Mouse (Mus musculus): Measurements from ENCODE around the gene Tbc1d10c. TPM values are rescaled to one million over a fixed set of nuclear protein-coding genes. Genes with fewer than 3 reads are reported as not detected.

Tbc1d10c gene
- polyA plus RNA-seq, 1 experiment from 2014 or later = 2.3 TPM

GRCm38 (mm10) chr19:4164721-4165120, 26.4 kb downstream of the Tbc1d10c start:
- Histone ChIP-seq H3K9me3 (ENCODE audit: control insufficient read depth, low read length) (no peaks in the 10 kb centered on the region), H3K36me3 (ENCODE audit: control insufficient read depth, insufficient read depth, low read length) (peaks cover 6% of the 10 kb centered on the region), H3K27ac (replicated peaks) (0 out of 2 replicates have a peak overlapping the region, but pooled peaks have one; percentile 0), H3K4me3 (ENCODE audit: low read depth, low read length) (no peak overlapping the region), H3K4me2 (replicated peaks; ENCODE audit: low read depth) (no peak overlapping the region), H3K9ac (ENCODE audit: low read length) (no peak overlapping the region), H3K4me1 (replicated peaks; ENCODE audit: control insufficient read depth, insufficient read depth) (0 out of 2 replicates have a peak, but pooled peaks cover under 1% of the 10 kb centered on the region), H3K27me3 (ENCODE audit: control insufficient read depth, insufficient read depth, low read length) (no peaks in the 10 kb centered on the region)
- ATAC-seq (ENCODE audit: low FRiP score, low TSS enrichment) = no peak
- no peak for DNase-seq (ENCODE audit: low spot score)
- no peak for TF ChIP-seq CTCF (IDR thresholded peaks at IDR 0.05; ENCODE audit: low read depth)
- no peak for TF ChIP-seq EP300 (optimal IDR thresholded peaks at IDR 0.05)
- 62% methylated on average over 2 of the region's 2 CpGs for WGBS

GRCm38 (mm10) chr19:4164100-4164499, 27.0 kb downstream of the Tbc1d10c start:
- TF ChIP-seq CTCF (IDR thresholded peaks at IDR 0.05; ENCODE audit: low read depth) = no peak
- TF ChIP-seq EP300 (optimal IDR thresholded peaks at IDR 0.05) = no peak
- H3K9ac ChIP-seq (ENCODE audit: low read length) = no peak overlapping the region
- H3K27ac ChIP-seq (replicated peaks) = no peak overlapping the region
- H3K4me3 ChIP-seq (ENCODE audit: low read depth, low read length) = no peak overlapping the region
- 68% methylated on average over 3 of the region's 3 CpGs for WGBS
- no peak for DNase-seq (ENCODE audit: low spot score)
- peaks cover 12% of the 10 kb centered on the region for H3K36me3 ChIP-seq (ENCODE audit: control insufficient read depth, insufficient read depth, low read length)
- no peaks in the 10 kb centered on the region for H3K4me1 ChIP-seq (replicated peaks; ENCODE audit: control insufficient read depth, insufficient read depth)
- H3K9me3 ChIP-seq (ENCODE audit: control insufficient read depth, low read length) = no peaks in the 10 kb centered on the region
- no peak overlapping the region for H3K4me2 ChIP-seq (replicated peaks; ENCODE audit: low read depth)
- no peak for ATAC-seq (ENCODE audit: low FRiP score, low TSS enrichment)
- H3K27me3 ChIP-seq (ENCODE audit: control insufficient read depth, insufficient read depth, low read length) = no peaks in the 10 kb centered on the region

DNA sequence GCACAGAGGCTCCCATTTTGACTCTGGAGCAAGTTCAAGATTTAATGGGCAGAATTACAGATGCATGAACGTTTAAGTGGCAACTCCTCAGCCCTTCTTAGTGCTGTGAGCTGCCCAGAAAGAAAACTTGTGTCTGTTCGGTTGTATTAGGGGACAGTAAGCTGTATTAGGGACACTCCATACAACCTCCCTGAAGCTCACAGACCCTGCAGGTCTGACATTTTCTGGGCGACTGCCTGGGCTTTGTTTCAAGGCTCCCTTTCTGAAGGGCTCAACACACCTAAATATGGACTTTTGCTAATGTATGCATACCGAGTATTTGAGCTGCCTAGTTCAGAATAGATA, 27.6 kb downstream of the Tbc1d10c start:
- H3K4me1 ChIP-seq (replicated peaks; ENCODE audit: control insufficient read depth, insufficient read depth) = no peaks in the 10 kb centered on the region
- H3K27ac ChIP-seq (replicated peaks) = 0 out of 2 replicates have a peak overlapping the region, but pooled peaks have one; percentile 40
- DNase-seq (ENCODE audit: low spot score) = no peak
- H3K9me3 ChIP-seq (ENCODE audit: control insufficient read depth, low read length) = no peaks in the 10 kb centered on the region
- H3K36me3 ChIP-seq (ENCODE audit: control insufficient read depth, insufficient read depth, low read length) = peaks cover 17% of the 10 kb centered on the region
- H3K9ac ChIP-seq (ENCODE audit: low read length) = 0 out of 2 replicates have a peak overlapping the region, but pooled peaks have one; percentile 1
- H3K4me3 ChIP-seq (ENCODE audit: low read depth, low read length) = peak overlapping the region; percentile 70
- WGBS = 31% methylated on average over 4 of the region's 4 CpGs
- peak overlapping the region; percentile 49 for H3K4me2 ChIP-seq (replicated peaks; ENCODE audit: low read depth)
- no peak for ATAC-seq (ENCODE audit: low FRiP score, low TSS enrichment)
- H3K27me3 ChIP-seq (ENCODE audit: control insufficient read depth, insufficient read depth, low read length) = no peaks in the 10 kb centered on the region
- TF ChIP-seq EP300 (optimal IDR thresholded peaks at IDR 0.05) = no peak
- TF ChIP-seq CTCF (IDR thresholded peaks at IDR 0.05; ENCODE audit: low read depth) = no peak

GRCm38 (mm10) chr19:4162646-4163542, 28.2 kb downstream of the Tbc1d10c start, which contains the start of gene Rps6kb2:
TSS of gene Rps6kb2 (minus strand) at chr19:4163354.
- Histone ChIP-seq H3K36me3 (ENCODE audit: control insufficient read depth, insufficient read depth, low read length) (peaks cover 19% of the 10 kb centered on the region), H3K27ac (replicated peaks) (0 out of 2 replicates have a peak within 1 kb of the TSS, but pooled peaks have one; percentile 40), H3K4me1 (replicated peaks; ENCODE audit: control insufficient read depth, insufficient read depth) (no peaks in the 10 kb centered on the region), H3K4me3 (ENCODE audit: low read depth, low read length) (peak within 1 kb of the TSS; percentile 70), H3K4me2 (replicated peaks; ENCODE audit: low read depth) (peak within 1 kb of the TSS; percentile 95), H3K27me3 (ENCODE audit: control insufficient read depth, insufficient read depth, low read length) (no peaks in the 10 kb centered on the region), H3K9ac (ENCODE audit: low read length) (peak within 1 kb of the TSS; percentile 80), H3K9me3 (ENCODE audit: control insufficient read depth, low read length) (no peaks in the 10 kb centered on the region)
- TF ChIP-seq EP300 (optimal IDR thresholded peaks at IDR 0.05) (no peak), CTCF (IDR thresholded peaks at IDR 0.05; ENCODE audit: low read depth) (no peak)
- 7% methylated on average over 41 of the region's 42 CpGs for WGBS
- DNase-seq (ENCODE audit: low spot score) (peak; percentile 95), ATAC-seq (ENCODE audit: low FRiP score, low TSS enrichment) (peak; percentile 86)

- DNase-seq (ENCODE audit: low spot score) (no peak), ATAC-seq (ENCODE audit: low FRiP score, low TSS enrichment) (no peak)
- Histone ChIP-seq H3K4me3 (ENCODE audit: low read depth, low read length) (no peak overlapping the region), H3K9ac (ENCODE audit: low read length) (no peak overlapping the region), H3K9me3 (ENCODE audit: control insufficient read depth, low read length) (no peaks in the 10 kb centered on the region), H3K4me2 (replicated peaks; ENCODE audit: low read depth) (no peak overlapping the region), H3K36me3 (ENCODE audit: control insufficient read depth, insufficient read depth, low read length) (peaks cover 27% of the 10 kb centered on the region), H3K27ac (replicated peaks) (no peak overlapping the region), H3K4me1 (replicated peaks; ENCODE audit: control insufficient read depth, insufficient read depth) (no peaks in the 10 kb centered on the region), H3K27me3 (ENCODE audit: control insufficient read depth, insufficient read depth, low read length) (no peaks in the 10 kb centered on the region)
- no peak for TF ChIP-seq EP300 (optimal IDR thresholded peaks at IDR 0.05)
- no peak for TF ChIP-seq CTCF (IDR thresholded peaks at IDR 0.05; ENCODE audit: low read depth)
- 95% methylated on average over 8 of the region's 8 CpGs for WGBS
Observed at GRCm38 (mm10) chr19:4159049-4159448, 32.0 kb downstream of the Tbc1d10c start.

GRCm38 (mm10) chr19:4156771-4157170, 34.3 kb downstream of the Tbc1d10c start:
- ATAC-seq (ENCODE audit: low FRiP score, low TSS enrichment) = no peak
- whole genome bisulfite sequencing = 90% methylated on average over 12 of the region's 12 CpGs

More at GRCm38 (mm10) chr19:4156771-4157170, 34.3 kb downstream of the Tbc1d10c start:
- Histone ChIP-seq H3K36me3 (ENCODE audit: control insufficient read depth, insufficient read depth, low read length) (peaks cover 33% of the 10 kb centered on the region), H3K27me3 (ENCODE audit: control insufficient read depth, insufficient read depth, low read length) (no peaks in the 10 kb centered on the region), H3K4me1 (replicated peaks; ENCODE audit: control insufficient read depth, insufficient read depth) (no peaks in the 10 kb centered on the region), H3K4me3 (ENCODE audit: low read depth, low read length) (no peak overlapping the region), H3K9ac (ENCODE audit: low read length) (no peak overlapping the region), H3K27ac (replicated peaks) (no peak overlapping the region), H3K9me3 (ENCODE audit: control insufficient read depth, low read length) (no peaks in the 10 kb centered on the region), H3K4me2 (replicated peaks; ENCODE audit: low read depth) (no peak overlapping the region)
- no peak for DNase-seq (ENCODE audit: low spot score)
- TF ChIP-seq EP300 (optimal IDR thresholded peaks at IDR 0.05) (no peak), CTCF (IDR thresholded peaks at IDR 0.05; ENCODE audit: low read depth) (no peak)
